Mouse (Mus musculus) right cerebral cortex, postnatal 14 days (tissue): ENCODE results near the gene Ptprm.
"Not testable (repeated sequence)": the region's sequence is repeated elsewhere in the genome, so short reads cannot be mapped to it uniquely, and the experiment has no call there.

Source experiments
- DNase-seq: peaks from one replicate; pipeline ENCODE4 v3.0.0; 2022

Ptprm gene

DNA sequence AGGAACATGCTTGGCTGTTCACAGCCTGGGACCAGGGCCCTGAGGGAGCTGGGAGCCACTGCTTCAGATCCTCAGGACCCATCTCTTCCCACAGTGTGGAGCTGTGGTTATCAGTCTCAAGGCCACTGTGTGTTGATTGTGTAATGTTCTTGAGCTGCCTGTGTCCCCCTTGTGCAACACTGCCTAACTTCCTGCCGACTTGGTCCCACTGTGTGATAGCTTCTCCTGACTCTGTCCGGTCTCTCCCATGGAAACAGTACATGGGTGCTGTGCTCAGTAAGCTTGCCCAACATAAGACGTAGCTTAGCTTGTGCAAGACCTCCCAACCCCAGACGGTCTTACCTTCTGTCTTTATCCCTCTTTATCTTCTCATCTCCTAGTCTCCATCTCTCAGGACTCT, 507.2 kb downstream of the Ptprm start:
- not testable (repeated sequence) for DNase-seq

- no peak for DNase-seq
Observed at GRCm38 (mm10) chr17:66822347-66822746, 531.9 kb downstream of the Ptprm start.

DNA sequence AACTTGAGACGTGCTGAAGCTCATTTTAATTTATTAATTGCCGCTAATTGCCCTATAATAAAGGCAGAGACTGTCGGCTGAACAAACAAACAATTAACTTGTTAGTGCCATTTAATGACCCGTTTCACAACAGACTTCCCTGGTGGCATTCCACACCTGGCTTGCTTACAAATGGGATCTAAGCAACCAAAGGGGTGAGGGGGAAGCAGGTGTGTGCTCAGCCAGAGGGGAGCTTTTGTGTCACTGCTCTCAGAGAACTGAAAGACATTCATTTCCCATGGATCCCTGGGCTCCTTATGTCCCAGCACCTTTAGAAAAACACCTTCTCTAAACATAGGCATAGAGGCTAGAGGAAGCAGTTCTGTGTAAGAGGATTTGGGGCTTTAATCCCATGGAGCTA, 536.9 kb downstream of the Ptprm start:
- DNase-seq, result no peak

- no peak for DNase-seq
Observed at GRCm38 (mm10) chr17:66815921-66816320, 538.3 kb downstream of the Ptprm start.

- no peak for DNase-seq
Observed at GRCm38 (mm10) chr17:66813786-66814185, 540.5 kb downstream of the Ptprm start.

DNA sequence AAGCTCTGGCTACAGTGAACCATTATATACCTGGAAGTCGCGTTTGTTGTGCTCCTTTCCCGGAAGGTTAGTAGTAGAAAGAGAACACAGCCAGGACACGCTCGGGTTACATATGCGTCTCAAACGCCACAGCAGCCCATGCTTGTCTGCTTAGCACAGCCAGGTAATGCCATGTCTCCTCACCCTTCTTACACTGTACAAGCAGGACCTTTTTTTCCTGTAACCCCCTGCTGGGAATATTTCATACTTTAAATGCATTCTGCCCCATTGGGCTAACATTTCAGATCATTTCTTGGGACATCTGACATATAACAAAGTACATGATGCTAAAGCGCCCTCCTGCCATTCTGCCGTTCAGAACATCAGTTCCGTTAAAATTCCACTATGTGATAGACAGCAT, 540.9 kb downstream of the Ptprm start:
- DNase-seq, result no peak

GRCm38 (mm10) chr17:66809786-66810185, 544.5 kb downstream of the Ptprm start:
- DNase-seq, result no peak

DNA sequence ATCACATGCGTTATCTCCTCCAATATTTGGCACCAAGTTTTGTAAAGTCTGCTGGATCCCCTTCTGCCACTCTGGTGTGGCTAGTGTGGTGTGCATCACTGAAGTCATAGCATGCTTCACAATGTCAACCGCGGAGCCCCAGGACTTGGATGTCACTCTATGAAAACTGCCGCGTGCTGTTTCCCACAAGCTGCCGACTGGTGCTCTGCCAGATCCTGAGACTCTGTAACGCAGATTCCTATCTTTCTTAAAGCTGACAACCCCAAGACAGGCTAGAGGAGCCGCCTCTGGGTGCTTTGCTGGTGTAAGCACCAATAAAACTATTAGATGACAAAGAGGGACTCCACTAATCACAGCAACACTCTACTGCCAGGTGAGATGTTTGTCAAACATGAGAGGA, 546.1 kb downstream of the Ptprm start:
- DNase-seq, result no peak

GRCm38 (mm10) chr17:66801831-66802687, 552.2 kb downstream of the Ptprm start:
- no peak for DNase-seq

- no peak for DNase-seq
Observed at GRCm38 (mm10) chr17:66800231-66800630, 554.0 kb downstream of the Ptprm start.

DNA sequence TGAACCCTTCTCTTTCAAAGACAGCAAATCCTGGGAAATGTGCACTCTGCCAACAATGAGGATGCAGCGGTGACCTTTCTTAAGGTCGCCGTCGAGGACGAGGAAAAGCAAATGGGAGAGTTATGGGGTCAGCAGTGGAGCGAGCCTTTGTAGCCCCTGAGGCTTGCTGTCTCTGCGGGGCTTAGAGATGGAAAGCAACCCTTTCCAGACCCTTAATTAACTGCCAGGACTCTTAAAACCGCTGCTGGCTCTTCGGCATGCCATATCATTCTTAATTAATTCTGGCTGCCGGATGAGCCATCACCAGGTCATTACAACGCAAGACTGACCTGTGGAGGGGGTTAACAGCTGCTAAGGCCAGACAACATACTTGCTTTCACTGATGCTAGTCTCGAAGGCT, 568.1 kb downstream of the Ptprm start:
- DNase-seq, result no peak

DNA sequence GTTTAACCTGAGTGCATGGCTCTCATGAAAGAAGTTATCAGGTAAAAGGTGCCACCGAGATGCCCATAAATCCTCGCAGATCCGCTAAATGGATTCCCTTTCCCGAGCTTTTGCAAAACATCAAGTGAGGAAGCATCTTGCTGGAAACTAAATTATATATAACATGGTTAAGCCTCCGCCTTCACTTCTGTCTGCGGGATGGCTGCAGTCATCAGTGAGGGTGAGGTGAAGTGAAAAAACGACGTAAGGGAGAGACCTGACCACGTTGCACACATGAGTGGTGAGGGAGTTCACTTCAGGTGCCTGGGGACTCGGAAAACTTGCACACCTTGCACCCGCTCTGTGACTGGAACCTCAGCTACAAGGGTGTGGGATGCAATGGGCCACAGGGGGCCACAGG, 568.7 kb downstream of the Ptprm start:
- no peak for DNase-seq

- no peak for DNase-seq
Observed at GRCm38 (mm10) chr17:66783601-66784000, 570.7 kb downstream of the Ptprm start.

DNA sequence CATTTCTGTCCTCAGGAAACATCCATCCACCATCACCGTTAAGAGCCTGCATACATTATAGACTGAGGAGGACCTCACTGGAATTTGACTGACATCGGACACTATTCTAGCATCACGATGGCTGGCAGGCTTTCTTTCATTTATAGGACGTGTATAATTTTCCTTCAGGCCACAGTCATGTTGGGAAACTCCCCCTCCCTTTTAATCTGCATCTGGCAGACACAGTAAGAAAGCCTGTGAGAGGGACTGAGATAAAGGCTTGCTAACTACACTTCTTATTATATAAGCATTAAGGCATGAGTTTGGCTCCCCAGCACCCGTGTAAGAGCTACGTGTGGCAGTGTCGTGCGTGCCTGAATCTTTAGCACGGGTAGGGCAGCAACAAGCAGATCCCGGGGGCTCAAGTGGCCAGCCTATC, 571.2 kb downstream of the Ptprm start:
- DNase-seq, result no peak

DNA sequence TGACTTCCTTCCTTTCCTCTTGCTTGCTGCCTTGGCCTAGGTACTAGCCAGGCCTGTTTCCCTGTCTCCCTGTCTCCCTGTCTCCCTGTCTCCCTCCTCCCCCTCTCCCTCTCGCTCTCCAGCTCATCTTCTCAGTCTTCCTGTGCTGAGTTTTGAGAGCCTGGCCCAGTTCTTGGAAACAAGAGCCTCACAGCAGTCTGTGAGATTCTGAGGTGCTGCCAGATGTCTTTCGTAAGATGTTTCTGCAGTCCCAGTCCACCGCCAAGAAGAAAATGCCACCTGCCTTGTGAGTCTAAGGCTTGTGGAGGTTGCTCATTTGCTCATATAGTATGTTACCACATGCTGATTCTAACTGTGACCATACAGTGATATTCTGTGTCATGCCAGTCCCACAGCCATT, 572.3 kb downstream of the Ptprm start:
- DNase-seq, result no peak

DNA sequence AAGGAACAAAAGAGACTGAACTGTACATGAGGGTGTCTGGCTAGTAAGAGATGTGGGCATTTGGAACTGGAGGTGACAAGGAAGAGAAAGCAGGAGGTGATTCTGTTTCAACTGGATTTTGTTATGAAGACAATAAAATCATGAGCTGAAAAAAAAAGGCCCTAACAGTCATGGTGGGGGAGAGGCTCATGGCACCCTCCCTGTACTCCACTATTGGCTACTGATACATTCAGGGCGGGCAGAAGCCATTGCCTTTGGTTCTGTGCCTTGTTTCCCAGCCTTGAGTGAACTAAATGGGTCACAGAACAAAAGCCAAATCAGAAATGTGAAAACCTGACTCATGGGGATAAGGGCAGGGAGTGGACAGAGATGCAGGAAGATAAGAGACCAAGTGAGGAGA, 575.2 kb downstream of the Ptprm start:
- DNase-seq, result no peak

GRCm38 (mm10) chr17:66769365-66770363, 584.6 kb downstream of the Ptprm start:
- DNase-seq, result no peak

GRCm38 (mm10) chr17:66768689-66769275, 585.5 kb downstream of the Ptprm start:
- no peak for DNase-seq

DNA sequence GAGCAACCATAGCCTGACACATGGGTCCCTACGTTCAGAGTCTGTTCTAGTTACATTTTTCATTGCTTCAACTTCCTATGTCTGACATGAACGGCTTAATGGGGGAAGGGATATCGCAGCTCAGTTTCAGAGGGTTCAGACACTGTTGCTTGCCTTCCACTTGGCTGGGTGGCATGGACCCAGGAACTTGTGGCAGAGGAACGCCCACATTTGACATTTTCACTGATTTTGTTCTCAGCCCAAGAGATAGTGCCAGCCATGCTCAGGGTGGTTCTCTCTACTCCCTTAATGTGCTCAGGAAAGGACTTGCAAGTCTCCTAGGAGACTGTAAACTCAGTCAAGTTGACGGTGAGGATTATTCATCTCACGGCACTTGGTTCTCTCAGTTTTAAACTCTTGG, 588.1 kb downstream of the Ptprm start:
- no peak for DNase-seq

DNA sequence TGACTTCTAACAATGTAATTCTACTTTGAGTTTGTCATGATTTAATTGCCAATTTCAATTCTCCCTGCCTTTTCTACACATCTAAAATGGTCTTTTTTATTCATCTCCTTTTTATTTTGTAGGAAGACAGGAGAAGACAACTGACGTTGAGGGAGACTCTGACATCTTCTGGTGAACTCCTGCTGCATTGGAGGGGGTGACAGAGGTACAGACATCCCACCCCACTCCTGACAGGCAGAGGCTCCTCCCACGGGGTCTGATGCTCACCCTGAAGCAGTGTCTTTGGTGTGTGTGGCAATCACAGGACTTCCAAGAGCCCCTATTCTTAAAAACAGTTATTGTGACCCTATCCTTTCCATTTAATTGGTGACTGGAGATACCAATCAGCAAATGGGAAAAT, 589.8 kb downstream of the Ptprm start:
- no peak for DNase-seq

DNA sequence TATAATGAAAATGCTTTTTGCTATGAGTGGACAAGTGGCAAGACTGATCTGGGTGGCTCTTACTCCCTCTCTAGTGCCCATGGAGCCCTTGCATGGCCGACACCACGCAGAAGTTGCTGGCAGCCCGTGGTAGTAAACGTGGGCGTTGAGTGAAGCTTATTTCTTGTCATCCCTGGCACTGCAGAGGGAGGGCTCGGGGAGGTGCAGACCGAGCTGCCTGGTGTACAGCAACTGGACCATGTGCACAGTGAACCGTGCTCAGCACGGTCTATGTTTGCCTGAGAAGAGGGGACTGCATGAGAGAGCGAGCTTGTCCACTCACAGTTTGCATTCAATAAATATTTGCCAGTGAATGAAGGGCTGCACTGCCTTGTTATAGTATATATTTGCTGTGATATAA, 591.5 kb downstream of the Ptprm start:
- no peak for DNase-seq

DNA sequence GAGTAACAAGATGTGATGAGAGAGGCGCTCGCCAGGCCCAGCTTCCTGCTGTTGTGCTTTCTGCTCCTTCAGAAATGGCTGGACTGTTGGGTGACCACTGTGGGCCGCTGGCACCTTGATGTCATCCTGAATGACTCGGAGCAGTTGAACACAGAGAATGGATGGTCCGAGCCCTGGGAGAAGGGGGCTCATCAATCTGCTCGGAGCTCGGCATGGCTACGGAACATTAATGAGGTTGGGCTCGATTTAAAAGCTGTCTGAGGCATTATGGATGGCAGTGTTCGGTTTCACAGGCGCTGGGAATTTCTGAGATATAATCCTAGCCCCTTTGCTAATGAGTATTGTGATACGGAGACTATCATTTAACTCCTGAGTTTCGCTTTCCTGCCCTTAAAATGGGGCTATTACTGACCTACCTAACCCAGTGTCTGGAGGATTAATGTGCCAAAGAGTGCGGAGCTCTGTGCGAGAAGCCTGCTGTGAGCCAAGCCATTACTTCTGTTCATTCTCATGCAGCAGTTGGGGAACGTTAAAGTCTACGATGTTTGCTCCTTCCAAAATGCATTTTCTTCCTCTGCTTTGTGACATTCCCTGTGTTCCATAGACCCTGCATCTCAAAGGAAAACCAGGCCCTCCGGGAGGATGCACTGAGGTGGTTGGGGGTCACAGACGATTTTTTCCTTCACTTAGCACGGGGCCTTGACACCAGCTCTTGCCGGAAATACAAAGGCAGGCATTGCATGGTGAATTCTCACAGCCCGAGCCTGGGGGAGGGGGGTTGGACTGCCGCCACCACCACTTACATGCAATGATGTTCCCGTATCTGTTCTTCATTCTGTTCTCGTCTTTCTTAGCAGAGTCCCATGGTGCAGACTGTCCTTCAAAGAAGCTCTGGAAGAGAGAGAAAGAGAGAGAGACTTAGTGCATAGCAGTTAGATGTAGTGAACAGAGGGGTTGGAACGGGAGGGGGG, 592.6 kb downstream of the Ptprm start:
- peak; percentile 22 for DNase-seq
